Mouse (Mus musculus): ENCODE data around the gene Rnf5. TPM values are rescaled to one million over a fixed set of nuclear protein-coding genes. Genes with fewer than 3 reads are reported as not detected.

The Rnf5 gene
- total RNA-seq, 1 experiment: 22.8 TPM

GRCm38 (mm10) chr17:34645831-34646511 lies 42.5 kb upstream of the Rnf5 start:
- peaks cover 19% of the 10 kb centered on the region for H3K36me3 ChIP-seq (ENCODE audit: control insufficient read depth, insufficient read depth, low read length, poor library complexity, severe bottlenecking)
- no peak overlapping the region for H3K27ac ChIP-seq (ENCODE audit: insufficient read depth, low read depth, low read length, poor library complexity, severe bottlenecking)
- no peak for DNase-seq (ENCODE audit: low read depth, low spot score)
- no peak for TF ChIP-seq ZNF384 (IDR thresholded peaks at IDR 0.05; ENCODE audit: low read depth, low read length)
- TF ChIP-seq CHD2 (IDR thresholded peaks at IDR 0.05; ENCODE audit: low read depth, low read length): no peak
- no peak for TF ChIP-seq HCFC1 (IDR thresholded peaks at IDR 0.05; ENCODE audit: borderline replicate concordance, insufficient read depth, low read length)
- no peak for TF ChIP-seq ZC3H11A (IDR thresholded peaks at IDR 0.05; ENCODE audit: borderline replicate concordance, low read depth, low read length)
- no peak for TF ChIP-seq MAFK (IDR thresholded peaks at IDR 0.05; ENCODE audit: insufficient read depth, low read depth, low read length)
- peaks cover 0 to 11% of the 10 kb centered on the region in 2 experiments; a peak in 2 of 4 replicates for H3K4me1 ChIP-seq (ENCODE audit: control insufficient read depth in 2 of 2, insufficient read depth in 2 of 2, low read length in 2 of 2, poor library complexity in 1 of 2)
- peak overlapping the region; percentile 51 to 53; a peak in 3 of 4 replicates for H3K4me3 ChIP-seq (ENCODE audit: insufficient read depth in 1 of 2, low read depth in 1 of 2, low read length in 2 of 2, poor library complexity in 1 of 2, severe bottlenecking in 1 of 2)
- H3K9me3 ChIP-seq (ENCODE audit: control insufficient read depth, insufficient read depth, low read depth, low read length): no peaks in the 10 kb centered on the region
- in situ Hi-C loops (cut with MboI; ENCODE audit: low sequenced_read_pairs in 2 of 2, unreplicated experiment in 2 of 2): no loop called here
- peak overlapping the region; percentile 21; the same call in 1 of the 2 replicates for H3K9ac ChIP-seq (ENCODE audit: insufficient read depth, low read depth, low read length, poor library complexity, severe bottlenecking)

GRCm38 (mm10) chr17:34645256-34645829 lies 41.9 kb upstream of the Rnf5 start:
- H3K9me3 ChIP-seq (ENCODE audit: control insufficient read depth, insufficient read depth, low read depth, low read length): no peaks in the 10 kb centered on the region
- H3K4me1 ChIP-seq (ENCODE audit: control insufficient read depth in 2 of 2, insufficient read depth in 2 of 2, low read length in 2 of 2, poor library complexity in 1 of 2): peaks cover 0 to 11% of the 10 kb centered on the region in 2 experiments; a peak in 2 of 4 replicates
- peak overlapping the region; percentile 61; the same call in 1 of the 2 replicates for H3K9ac ChIP-seq (ENCODE audit: insufficient read depth, low read depth, low read length, poor library complexity, severe bottlenecking)
- H3K4me3 ChIP-seq (ENCODE audit: insufficient read depth in 1 of 2, low read depth in 1 of 2, low read length in 2 of 2, poor library complexity in 1 of 2, severe bottlenecking in 1 of 2): peak overlapping the region; percentile 69 to 80
- no peak for TF ChIP-seq ZNF384 (IDR thresholded peaks at IDR 0.05; ENCODE audit: low read depth, low read length)
- TF ChIP-seq CHD2 (IDR thresholded peaks at IDR 0.05; ENCODE audit: low read depth, low read length): no peak
- no peak overlapping the region for H3K27ac ChIP-seq (ENCODE audit: insufficient read depth, low read depth, low read length, poor library complexity, severe bottlenecking)
- peaks cover 14% of the 10 kb centered on the region for H3K36me3 ChIP-seq (ENCODE audit: control insufficient read depth, insufficient read depth, low read length, poor library complexity, severe bottlenecking)
- DNase-seq (ENCODE audit: low read depth, low spot score): no peak
- in situ Hi-C loops (cut with MboI; ENCODE audit: low sequenced_read_pairs in 2 of 2, unreplicated experiment in 2 of 2): no loop called here

GRCm38 (mm10) chr17:34644608-34645007 lies 41.1 kb upstream of the Rnf5 start, which contains the start of gene Fkbpl:
TSS of gene Fkbpl (plus strand) at chr17:34644764.
- in situ Hi-C loops (cut with MboI; ENCODE audit: low sequenced_read_pairs in 2 of 2, unreplicated experiment in 2 of 2): no loop called here
- Histone ChIP-seq H3K36me3 (ENCODE audit: control insufficient read depth, insufficient read depth, low read length, poor library complexity, severe bottlenecking) (peaks cover 9% of the 10 kb centered on the region; the same call in 1 of the 2 replicates), H3K27ac (ENCODE audit: insufficient read depth, low read depth, low read length, poor library complexity, severe bottlenecking) (no peak within 1 kb of the TSS), H3K9ac (ENCODE audit: insufficient read depth, low read depth, low read length, poor library complexity, severe bottlenecking) (peak within 1 kb of the TSS; percentile 66), H3K9me3 (ENCODE audit: control insufficient read depth, insufficient read depth, low read depth, low read length) (no peaks in the 10 kb centered on the region), H3K4me3 (ENCODE audit: insufficient read depth in 1 of 2, low read depth in 1 of 2, low read length in 2 of 2, poor library complexity in 1 of 2, severe bottlenecking in 1 of 2) (peak within 1 kb of the TSS; percentile 69 to 80), H3K4me1 (ENCODE audit: control insufficient read depth in 2 of 2, insufficient read depth in 2 of 2, low read length in 2 of 2, poor library complexity in 1 of 2) (peaks cover 0 to 11% of the 10 kb centered on the region in 2 experiments; a peak in 2 of 4 replicates)
- TF ChIP-seq MAFK (IDR thresholded peaks at IDR 0.05; ENCODE audit: insufficient read depth, low read depth, low read length) (no peak), HCFC1 (IDR thresholded peaks at IDR 0.05; ENCODE audit: borderline replicate concordance, insufficient read depth, low read length) (peak; percentile 77; the same call in 1 of the 2 replicates)
- DNase-seq (ENCODE audit: low read depth, low spot score): peak; percentile 98

- H3K4me1 ChIP-seq (ENCODE audit: control insufficient read depth in 2 of 2, insufficient read depth in 2 of 2, low read length in 2 of 2, poor library complexity in 1 of 2): peaks cover 0 to 11% of the 10 kb centered on the region in 2 experiments; a peak in 2 of 4 replicates
- H3K27ac ChIP-seq (ENCODE audit: insufficient read depth, low read depth, low read length, poor library complexity, severe bottlenecking): no peak overlapping the region
- no peak overlapping the region for H3K9ac ChIP-seq (ENCODE audit: insufficient read depth, low read depth, low read length, poor library complexity, severe bottlenecking)
- DNase-seq (ENCODE audit: low read depth, low spot score): no peak
- in situ Hi-C loops (cut with MboI; ENCODE audit: low sequenced_read_pairs in 2 of 2, unreplicated experiment in 2 of 2): no loop called here
- H3K9me3 ChIP-seq (ENCODE audit: control insufficient read depth, insufficient read depth, low read depth, low read length): no peaks in the 10 kb centered on the region
- TF ChIP-seq ZC3H11A (IDR thresholded peaks at IDR 0.05; ENCODE audit: borderline replicate concordance, low read depth, low read length) (no peak), MAFK (IDR thresholded peaks at IDR 0.05; ENCODE audit: insufficient read depth, low read depth, low read length) (no peak), HCFC1 (IDR thresholded peaks at IDR 0.05; ENCODE audit: borderline replicate concordance, insufficient read depth, low read length) (no peak), CHD2 (IDR thresholded peaks at IDR 0.05; ENCODE audit: low read depth, low read length) (no peak), ZNF384 (IDR thresholded peaks at IDR 0.05; ENCODE audit: low read depth, low read length) (no peak)
- H3K36me3 ChIP-seq (ENCODE audit: control insufficient read depth, insufficient read depth, low read length, poor library complexity, severe bottlenecking): peaks cover 6% of the 10 kb centered on the region; the same call in 1 of the 2 replicates
- no peak overlapping the region for H3K4me3 ChIP-seq (ENCODE audit: insufficient read depth in 1 of 2, low read depth in 1 of 2, low read length in 2 of 2, poor library complexity in 1 of 2, severe bottlenecking in 1 of 2)
Observed at GRCm38 (mm10) chr17:34643944-34644343, 40.5 kb upstream of the Rnf5 start.

Data from ES-E14 (cell line).